Mouse (Mus musculus) MEL-GATA-1-ER (cell line): ENCODE measurements at regions not wholly inside any gene's neighbourhood (a gene's known extent, or its start where the extent isn't known, plus 50 kb on each side); places are given as distances from the start of the nearest gene placed in this dataset.

Source experiments
- DNase-seq: peaks from one replicate; pipeline ENCODE4 v3.0.0-alpha.2; 2012; ENCODE audit warnings: low read depth; ENCODE audit errors: extremely low read depth

- DNase-seq: no peak
These were observed 338.9 kb upstream of the Tmc3 start for GRCm38 (mm10) chr7:83245867-83246266.

GRCm38 (mm10) chr7:83251995-83252563 is 332.6 kb upstream of the Tmc3 start:
- no peak for DNase-seq

- DNase-seq: no peak
These were observed 331.7 kb upstream of the Tmc3 start for GRCm38 (mm10) chr7:83253001-83253400.

GRCm38 (mm10) chr7:83253432-83253831 is 331.3 kb upstream of the Tmc3 start:
- DNase-seq: no peak

GRCm38 (mm10) chr7:83254411-83254810 is 330.3 kb upstream of the Tmc3 start:
- no peak for DNase-seq

GRCm38 (mm10) chr7:83256236-83256784 is 328.4 kb upstream of the Tmc3 start:
- no peak for DNase-seq

GRCm38 (mm10) chr7:83258363-83258916 is 326.3 kb upstream of the Tmc3 start:
- DNase-seq: no peak

- DNase-seq: no peak
These were observed 323.2 kb upstream of the Tmc3 start for GRCm38 (mm10) chr7:83261489-83261888.

- DNase-seq: no peak
These were observed 294.6 kb upstream of the Tmc3 start for GRCm38 (mm10) chr7:83289915-83290773.

- DNase-seq: no peak
These were observed 277.6 kb upstream of the Tmc3 start for GRCm38 (mm10) chr7:83307112-83307511.

- no peak for DNase-seq
These were observed 272.6 kb upstream of the Tmc3 start for GRCm38 (mm10) chr7:83312172-83312571.

GRCm38 (mm10) chr7:83329809-83330412 is 254.8 kb upstream of the Tmc3 start:
- DNase-seq: no peak

GRCm38 (mm10) chr7:83347103-83347754 is 237.5 kb upstream of the Tmc3 start:
- no peak for DNase-seq

- DNase-seq: no peak
These were observed 215.5 kb upstream of the Tmc3 start for GRCm38 (mm10) chr7:83369191-83369590.

GRCm38 (mm10) chr7:83369605-83370004 is 215.1 kb upstream of the Tmc3 start:
- DNase-seq: no peak

GRCm38 (mm10) chr7:83376826-83377225 is 207.9 kb upstream of the Tmc3 start:
- DNase-seq: no peak

GRCm38 (mm10) chr7:83381381-83382181 is 203.1 kb upstream of the Tmc3 start:
- no peak for DNase-seq

GRCm38 (mm10) chr7:83382803-83383363 is 201.8 kb upstream of the Tmc3 start:
- no peak for DNase-seq

- no peak for DNase-seq
These were observed 193.3 kb upstream of the Tmc3 start for GRCm38 (mm10) chr7:83391388-83391787.

- DNase-seq: no peak
These were observed 192.5 kb upstream of the Tmc3 start for GRCm38 (mm10) chr7:83392181-83392580.
